Mouse (Mus musculus) forebrain, embryonic 10.5 days (tissue): ENCODE results near the gene Ptprn2. TPM values are rescaled to one million over a fixed set of nuclear protein-coding genes. Genes with fewer than 3 reads are reported as not detected.

Source experiments
- DNase-seq: peaks from one replicate; pipeline ENCODE4 v3.0.0-alpha.2; 2017; ENCODE audit warnings: low spot score; ENCODE audit errors: extremely low spot score
- H3K27ac ChIP-seq: fragments of 300-500 bp; sonication (generic); 2 replicates; pipeline ENCODE4 v1.5.1; 2016; ENCODE audit warnings: mild to moderate bottlenecking
- H3K27me3 ChIP-seq: fragments of 300-500 bp; sonication (generic); 2 replicates; pipeline ENCODE4 v1.6.1; 2016; ENCODE audit warnings: mild to moderate bottlenecking; ENCODE audit not compliant: poor library complexity, severe bottlenecking
- H3K36me3 ChIP-seq: fragments of 300-500 bp; sonication (generic); replicated peaks from 2 replicates; pipeline ENCODE4 v1.6.1; 2016; ENCODE audit warnings: mild to moderate bottlenecking, moderate library complexity
- H3K4me1 ChIP-seq: fragments of 300-500 bp; sonication (generic); 2 replicates; pipeline ENCODE4 v1.6.1; 2016
- H3K4me3 ChIP-seq: fragments of 300-500 bp; sonication (generic); 2 replicates; pipeline ENCODE4 v1.5.1; 2016; ENCODE audit warnings: mild to moderate bottlenecking, moderate library complexity
- H3K9me3 ChIP-seq: fragments of 300-500 bp; sonication (generic); 2 replicates; pipeline ENCODE4 v1.6.1; 2016; ENCODE audit warnings: mild to moderate bottlenecking, moderate library complexity
- WGBS: fragments of 180-500 bp; shearing (Covaris S2); methylation state at CpG from one replicate; pipeline ENCODE4 v1.1.7; 2016; 5-methylcytosine and 5-hydroxymethylcytosine counted together
- polyA plus RNA-seq: library from polyadenylated mRNA; unstranded; fragments of >200 nt; fragmentation: Nextera tagmentation; extraction: Ambion mirVana; gene quantifications from 2 replicates; pipeline ENCODE4 v1.2.1, GENCODE M21; 2016

Ptprn2 gene
- 4.6 and 4.8 TPM in 2 replicates for polyA plus RNA-seq

- no peaks in the 10 kb centered on the region for H3K36me3 ChIP-seq
- H3K4me3 ChIP-seq, result peak within 1 kb of the TSS; percentile 63
- WGBS, result under 1% methylated on average over 83 of the region's 86 CpGs
- peaks cover 27% of the 10 kb centered on the region for H3K27me3 ChIP-seq
- peak; percentile 82 for DNase-seq
- peaks cover 18% of the 10 kb centered on the region for H3K4me1 ChIP-seq
- H3K27ac ChIP-seq, result 0 out of 2 replicates have a peak within 1 kb of the TSS, but pooled peaks have one; percentile 26
- no peaks in the 10 kb centered on the region for H3K9me3 ChIP-seq
Measured at GRCm38 (mm10) chr12:116485591-116486403, at the start of gene Ptprn2. Gene Ptprn2, plus strand, starts transcription at chr12:116485720.

GRCm38 (mm10) chr12:116436125-116436524, 49.4 kb upstream of the Ptprn2 start:
- H3K27ac ChIP-seq, result no peak overlapping the region
- no peak for DNase-seq
- H3K9me3 ChIP-seq, result no peaks in the 10 kb centered on the region
- no peaks in the 10 kb centered on the region for H3K4me1 ChIP-seq
- H3K4me3 ChIP-seq, result no peak overlapping the region
- WGBS, result 98% methylated on average over 3 of the region's 3 CpGs
- peaks cover 95% of the 10 kb centered on the region for H3K36me3 ChIP-seq
- H3K27me3 ChIP-seq, result no peaks in the 10 kb centered on the region

- Histone ChIP-seq H3K4me1 (no peaks in the 10 kb centered on the region), H3K36me3 (peaks cover 96% of the 10 kb centered on the region), H3K4me3 (no peak overlapping the region), H3K27ac (no peak overlapping the region), H3K27me3 (no peaks in the 10 kb centered on the region), H3K9me3 (no peaks in the 10 kb centered on the region)
- 91% methylated on average over 5 of the region's 5 CpGs for WGBS
- no peak for DNase-seq
Measured at GRCm38 (mm10) chr12:116438591-116438990, 46.9 kb upstream of the Ptprn2 start.

- Histone ChIP-seq H3K4me1 (no peaks in the 10 kb centered on the region), H3K9me3 (no peaks in the 10 kb centered on the region), H3K36me3 (peaks cover 99% of the 10 kb centered on the region), H3K27me3 (no peaks in the 10 kb centered on the region), H3K4me3 (no peak overlapping the region), H3K27ac (no peak overlapping the region)
- DNase-seq, result no peak
- WGBS, result 96% methylated on average over 3 of the region's 3 CpGs
Measured at GRCm38 (mm10) chr12:116442184-116442583, 43.3 kb upstream of the Ptprn2 start.

- H3K9me3 ChIP-seq, result no peaks in the 10 kb centered on the region
- H3K4me1 ChIP-seq, result no peaks in the 10 kb centered on the region
- no peak overlapping the region for H3K4me3 ChIP-seq
- DNase-seq, result no peak
- 91% methylated on average over 2 of the region's 2 CpGs for WGBS
- H3K27ac ChIP-seq, result no peak overlapping the region
- peaks cover 99% of the 10 kb centered on the region for H3K36me3 ChIP-seq
- no peaks in the 10 kb centered on the region for H3K27me3 ChIP-seq
Measured at GRCm38 (mm10) chr12:116449536-116449935, 36.0 kb upstream of the Ptprn2 start.

- DNase-seq, result no peak
- H3K27ac ChIP-seq, result no peak overlapping the region
- no peaks in the 10 kb centered on the region for H3K9me3 ChIP-seq
- no peaks in the 10 kb centered on the region for H3K27me3 ChIP-seq
- peaks cover 85% of the 10 kb centered on the region for H3K36me3 ChIP-seq
- no peaks in the 10 kb centered on the region for H3K4me1 ChIP-seq
- no peak overlapping the region for H3K4me3 ChIP-seq
- 95% methylated on average over 6 of the region's 6 CpGs for WGBS
Measured at GRCm38 (mm10) chr12:116460379-116461065, 25.0 kb upstream of the Ptprn2 start.

GRCm38 (mm10) chr12:116467030-116467429, 18.5 kb upstream of the Ptprn2 start:
- whole genome bisulfite sequencing, result 88% methylated on average over 5 of the region's 5 CpGs
- Histone ChIP-seq H3K36me3 (peaks cover 46% of the 10 kb centered on the region), H3K4me1 (no peaks in the 10 kb centered on the region), H3K27ac (no peak overlapping the region), H3K4me3 (no peak overlapping the region), H3K9me3 (no peaks in the 10 kb centered on the region), H3K27me3 (no peaks in the 10 kb centered on the region)
- no peak for DNase-seq

GRCm38 (mm10) chr12:116468348-116468747, 17.2 kb upstream of the Ptprn2 start:
- H3K27me3 ChIP-seq, result no peaks in the 10 kb centered on the region
- WGBS, result 94% methylated on average over 1 of the region's 1 CpGs
- no peak overlapping the region for H3K4me3 ChIP-seq
- H3K9me3 ChIP-seq, result no peaks in the 10 kb centered on the region
- H3K27ac ChIP-seq, result no peak overlapping the region
- H3K4me1 ChIP-seq, result no peaks in the 10 kb centered on the region
- peaks cover 37% of the 10 kb centered on the region for H3K36me3 ChIP-seq
- DNase-seq, result no peak

- 88% methylated on average over 3 of the region's 3 CpGs for WGBS
Measured at GRCm38 (mm10) chr12:116469096-116469495, 16.4 kb upstream of the Ptprn2 start.

GRCm38 (mm10) chr12:116473264-116473663, 12.3 kb upstream of the Ptprn2 start:
- WGBS, result 83% methylated on average over 2 of the region's 2 CpGs

More at GRCm38 (mm10) chr12:116469096-116469495, 16.4 kb upstream of the Ptprn2 start:
- Histone ChIP-seq H3K27me3 (no peaks in the 10 kb centered on the region), H3K27ac (no peak overlapping the region), H3K4me3 (no peak overlapping the region), H3K4me1 (no peaks in the 10 kb centered on the region), H3K9me3 (no peaks in the 10 kb centered on the region), H3K36me3 (peaks cover 32% of the 10 kb centered on the region)
- no peak for DNase-seq

GRCm38 (mm10) chr12:116473761-116474160, 11.8 kb upstream of the Ptprn2 start:
- Histone ChIP-seq H3K36me3 (peaks cover 3% of the 10 kb centered on the region; the same call in 1 of the 2 replicates), H3K4me3 (no peak overlapping the region), H3K27me3 (no peaks in the 10 kb centered on the region), H3K4me1 (no peaks in the 10 kb centered on the region), H3K27ac (no peak overlapping the region), H3K9me3 (no peaks in the 10 kb centered on the region)
- no peak for DNase-seq

More at GRCm38 (mm10) chr12:116473264-116473663, 12.3 kb upstream of the Ptprn2 start:
- peaks cover 3% of the 10 kb centered on the region; the same call in 1 of the 2 replicates for H3K36me3 ChIP-seq
- DNase-seq, result no peak
- H3K4me3 ChIP-seq, result no peak overlapping the region
- no peaks in the 10 kb centered on the region for H3K27me3 ChIP-seq
- H3K9me3 ChIP-seq, result no peaks in the 10 kb centered on the region
- H3K27ac ChIP-seq, result no peak overlapping the region
- H3K4me1 ChIP-seq, result no peaks in the 10 kb centered on the region

GRCm38 (mm10) chr12:116474676-116475075, 10.8 kb upstream of the Ptprn2 start:
- Histone ChIP-seq H3K27me3 (no peaks in the 10 kb centered on the region), H3K4me3 (no peak overlapping the region), H3K27ac (no peak overlapping the region), H3K4me1 (no peaks in the 10 kb centered on the region; the same call in 1 of the 2 replicates), H3K36me3 (no peaks in the 10 kb centered on the region; the same call in 1 of the 2 replicates), H3K9me3 (no peaks in the 10 kb centered on the region)
- DNase-seq, result no peak
- WGBS, result 86% methylated on average over 3 of the region's 3 CpGs

GRCm38 (mm10) chr12:116478771-116479170, 6.7 kb upstream of the Ptprn2 start:
- H3K27ac ChIP-seq, result no peak overlapping the region
- no peak overlapping the region for H3K4me3 ChIP-seq
- H3K36me3 ChIP-seq, result no peaks in the 10 kb centered on the region
- H3K4me1 ChIP-seq, result no peaks in the 10 kb centered on the region; the same call in 1 of the 2 replicates
- H3K9me3 ChIP-seq, result no peaks in the 10 kb centered on the region
- WGBS, result 77% methylated on average over 1 of the region's 1 CpGs
- no peaks in the 10 kb centered on the region for H3K27me3 ChIP-seq
- no peak for DNase-seq
